Mouse (Mus musculus) left cerebral cortex, postnatal 10 days (tissue): ENCODE results near the gene Spag6. TPM values are rescaled to one million over a fixed set of nuclear protein-coding genes. Genes with fewer than 3 reads are reported as not detected.

Experiments used
- DNase-seq, 2 experiments: peaks; one replicate each; pipeline ENCODE4 v3.0.0; 2021 to 2022; ENCODE audit warnings: low spot score in 2 of 2, mixed read lengths in 1 of 2; ENCODE audit errors: extremely low spot score in 1 of 2
- intact Hi-C: fragments of 180-260 bp; cut with DNase I; formaldehyde crosslinking; loops from one replicate; pipeline ENCODE4 v1.15.1; 2025
- total RNA-seq, 2 experiments: library from RNA; stranded (reverse); gene quantifications; 2 replicates each; pipeline ENCODE4 v1.2.3; 2021

The Spag6 gene
- total RNA-seq, 2 experiments from 2014 or later = 1.1 to 1.3 TPM

- peak in 1 of 2 experiments; percentile 11 for DNase-seq
- intact Hi-C loops = loop anchor here (10.0 kb wide), 2 partner anchors 575 to 645 kb away; no protein-coding TSS in a partner anchor
Measured at GRCm38 (mm10) chr2:18699401-18699990, 5.7 kb downstream of the Spag6 start.

GRCm38 (mm10) chr2:18710356-18710755 is 16.5 kb downstream of the Spag6 start:
- intact Hi-C loops = no loop called here
- DNase-seq = no peak

GRCm38 (mm10) chr2:18713071-18713470 is 19.2 kb downstream of the Spag6 start:
- intact Hi-C loops = no loop called here
- no peak for DNase-seq

GRCm38 (mm10) chr2:18714337-18714736 is 20.5 kb downstream of the Spag6 start:
- intact Hi-C loops = no loop called here

GRCm38 (mm10) chr2:18718521-18718920 is 24.7 kb downstream of the Spag6 start:
- no peak for DNase-seq
- intact Hi-C loops = no loop called here

More at GRCm38 (mm10) chr2:18714337-18714736, 20.5 kb downstream of the Spag6 start:
- no peak for DNase-seq

GRCm38 (mm10) chr2:18722208-18722830 is 28.5 kb downstream of the Spag6 start:
- intact Hi-C loops = no loop called here
- no peak for DNase-seq

- intact Hi-C loops = no loop called here
- DNase-seq = no peak
Measured at GRCm38 (mm10) chr2:18724462-18724861, 30.6 kb downstream of the Spag6 start.

- no peak for DNase-seq
- intact Hi-C loops = no loop called here
Measured at GRCm38 (mm10) chr2:18725880-18726279, 32.0 kb downstream of the Spag6 start.

- no peak for DNase-seq
- intact Hi-C loops = no loop called here
Measured at GRCm38 (mm10) chr2:18731718-18732117, 37.9 kb downstream of the Spag6 start.

GRCm38 (mm10) chr2:18734394-18735127 is 40.7 kb downstream of the Spag6 start:
- intact Hi-C loops = no loop called here

GRCm38 (mm10) chr2:18737040-18737439 is 43.2 kb downstream of the Spag6 start:
- intact Hi-C loops = no loop called here
- no peak for DNase-seq

More at GRCm38 (mm10) chr2:18734394-18735127, 40.7 kb downstream of the Spag6 start:
- DNase-seq = no peak

- intact Hi-C loops = no loop called here
- no peak for DNase-seq
Measured at GRCm38 (mm10) chr2:18739216-18739615, 45.4 kb downstream of the Spag6 start.

GRCm38 (mm10) chr2:18756144-18756543 is 62.3 kb downstream of the Spag6 start:
- no peak for DNase-seq
- intact Hi-C loops = no loop called here

GRCm38 (mm10) chr2:18764846-18765245 is 71.0 kb downstream of the Spag6 start:
- intact Hi-C loops = no loop called here
- no peak for DNase-seq

GRCm38 (mm10) chr2:18765481-18766249 is 71.8 kb downstream of the Spag6 start:
- no peak for DNase-seq
- intact Hi-C loops = no loop called here

- DNase-seq = no peak
- intact Hi-C loops = no loop called here
Measured at GRCm38 (mm10) chr2:18766441-18766820, 72.6 kb downstream of the Spag6 start.

GRCm38 (mm10) chr2:18766821-18767541 is 73.1 kb downstream of the Spag6 start:
- peak; percentile 70 to 92 for DNase-seq
- intact Hi-C loops = no loop called here

- DNase-seq = no peak
- intact Hi-C loops = no loop called here
Measured at GRCm38 (mm10) chr2:18768414-18768813, 74.6 kb downstream of the Spag6 start.

GRCm38 (mm10) chr2:18772413-18772812 is 78.6 kb downstream of the Spag6 start:
- no peak for DNase-seq

More at GRCm38 (mm10) chr2:18772413-18772812, 78.6 kb downstream of the Spag6 start:
- intact Hi-C loops = no loop called here
